Mouse (Mus musculus): ENCODE measurements around the gene Cnksr2. TPM values are rescaled to one million over a fixed set of nuclear protein-coding genes. Genes with fewer than 3 reads are reported as not detected.

Cnksr2 gene
- 0.06 TPM in 1 of 2 replicates, not detected in the other for polyA plus RNA-seq (2012; rRNA removed)

DNA sequence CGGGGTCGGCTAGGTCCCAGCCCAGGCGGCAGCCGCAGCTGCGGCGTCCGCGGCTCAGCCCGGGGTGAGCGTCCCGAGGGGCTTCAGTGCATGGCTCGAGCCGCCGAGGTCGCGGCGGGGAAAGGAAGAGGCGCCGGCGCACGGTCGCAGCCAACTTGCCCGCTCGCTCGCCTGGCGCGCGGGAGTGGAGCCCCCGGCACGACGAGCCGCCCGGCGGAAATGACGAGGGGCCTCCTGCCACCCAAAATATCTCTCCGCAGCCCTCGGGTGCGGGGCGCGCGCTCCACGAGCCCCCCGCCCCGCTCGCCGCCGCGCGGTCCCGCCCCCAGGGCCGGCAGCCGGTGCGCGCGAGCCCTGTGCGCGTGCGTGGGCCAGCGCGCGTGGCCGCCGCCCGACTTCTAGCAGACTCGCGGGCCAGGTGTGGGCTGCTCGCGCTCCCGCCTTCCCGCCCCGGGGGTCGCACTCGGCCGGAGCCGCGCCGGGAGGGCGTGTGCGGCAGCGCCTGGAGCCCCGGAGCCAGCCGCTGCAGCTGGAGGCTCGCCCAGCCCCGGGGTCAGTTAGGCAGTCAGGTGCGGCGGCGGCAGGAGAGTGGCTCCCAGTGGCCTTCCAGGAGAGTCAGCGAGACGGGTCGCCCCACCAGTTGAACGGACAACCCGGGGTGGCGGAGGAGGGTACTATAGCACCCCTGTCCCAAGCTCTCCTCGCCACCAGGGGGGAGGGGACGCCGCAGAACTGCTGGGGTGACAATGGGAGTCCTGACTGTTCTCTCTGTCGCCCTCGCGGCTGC, at the start of gene Cnksr2:
Gene Cnksr2, minus strand, starts transcription at position 238 of the 787 bp plus-strand sequence.
- H3K36me3 ChIP-seq (ENCODE audit: control insufficient read depth, insufficient read depth, low read length): no peaks in the 10 kb centered on the region
- WGBS: 18% methylated on average over 85 of the region's 99 CpGs
- no peaks in the 10 kb centered on the region for H3K4me1 ChIP-seq (ENCODE audit: control insufficient read depth, insufficient read depth, insufficient read length, low read length)
- H3K27ac ChIP-seq (ENCODE audit: insufficient read depth, low read depth, low read length): no peak within 1 kb of the TSS
- no peak for TF ChIP-seq CTCF (IDR thresholded peaks at IDR 0.05; ENCODE audit: extremely low read depth, insufficient read length, insufficient replicate concordance, low read depth, low read length)
- no peak for TF ChIP-seq POLR2A (IDR thresholded peaks at IDR 0.05; ENCODE audit: low read depth, low read length)
- peaks cover 8% of the 10 kb centered on the region; the same call in 1 of the 2 replicates for H3K27me3 ChIP-seq (ENCODE audit: control insufficient read depth, insufficient read depth, low read length)
- H3K4me3 ChIP-seq (ENCODE audit: low read depth, low read length): peak within 1 kb of the TSS; percentile 54

DNA sequence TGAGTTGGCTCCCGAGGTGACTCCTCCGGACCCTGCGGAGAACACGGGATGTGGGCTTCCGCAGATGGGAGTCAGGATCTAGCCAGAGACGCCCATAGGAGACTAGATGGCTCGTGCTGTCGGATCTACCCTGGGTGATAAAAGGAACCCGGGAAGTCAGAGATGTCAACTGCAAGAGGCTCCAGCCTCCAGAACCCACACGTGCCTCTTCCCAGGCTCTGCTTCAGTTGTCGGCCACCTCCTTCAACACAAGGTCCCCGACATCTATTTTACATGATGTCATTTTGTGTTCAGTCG, 698 bp upstream of the Cnksr2 start:
- Histone ChIP-seq H3K36me3 (ENCODE audit: control insufficient read depth, insufficient read depth, low read length) (no peaks in the 10 kb centered on the region), H3K27ac (ENCODE audit: insufficient read depth, low read depth, low read length) (no peak overlapping the region), H3K4me3 (ENCODE audit: low read depth, low read length) (peak overlapping the region; percentile 54), H3K4me1 (ENCODE audit: control insufficient read depth, insufficient read depth, insufficient read length, low read length) (no peaks in the 10 kb centered on the region), H3K27me3 (ENCODE audit: control insufficient read depth, insufficient read depth, low read length) (peaks cover 8% of the 10 kb centered on the region; the same call in 1 of the 2 replicates)
- TF ChIP-seq POLR2A (IDR thresholded peaks at IDR 0.05; ENCODE audit: low read depth, low read length) (no peak), CTCF (IDR thresholded peaks at IDR 0.05; ENCODE audit: extremely low read depth, insufficient read length, insufficient replicate concordance, low read depth, low read length) (no peak)
- WGBS: 22% methylated on average over 13 of the region's 13 CpGs

DNA sequence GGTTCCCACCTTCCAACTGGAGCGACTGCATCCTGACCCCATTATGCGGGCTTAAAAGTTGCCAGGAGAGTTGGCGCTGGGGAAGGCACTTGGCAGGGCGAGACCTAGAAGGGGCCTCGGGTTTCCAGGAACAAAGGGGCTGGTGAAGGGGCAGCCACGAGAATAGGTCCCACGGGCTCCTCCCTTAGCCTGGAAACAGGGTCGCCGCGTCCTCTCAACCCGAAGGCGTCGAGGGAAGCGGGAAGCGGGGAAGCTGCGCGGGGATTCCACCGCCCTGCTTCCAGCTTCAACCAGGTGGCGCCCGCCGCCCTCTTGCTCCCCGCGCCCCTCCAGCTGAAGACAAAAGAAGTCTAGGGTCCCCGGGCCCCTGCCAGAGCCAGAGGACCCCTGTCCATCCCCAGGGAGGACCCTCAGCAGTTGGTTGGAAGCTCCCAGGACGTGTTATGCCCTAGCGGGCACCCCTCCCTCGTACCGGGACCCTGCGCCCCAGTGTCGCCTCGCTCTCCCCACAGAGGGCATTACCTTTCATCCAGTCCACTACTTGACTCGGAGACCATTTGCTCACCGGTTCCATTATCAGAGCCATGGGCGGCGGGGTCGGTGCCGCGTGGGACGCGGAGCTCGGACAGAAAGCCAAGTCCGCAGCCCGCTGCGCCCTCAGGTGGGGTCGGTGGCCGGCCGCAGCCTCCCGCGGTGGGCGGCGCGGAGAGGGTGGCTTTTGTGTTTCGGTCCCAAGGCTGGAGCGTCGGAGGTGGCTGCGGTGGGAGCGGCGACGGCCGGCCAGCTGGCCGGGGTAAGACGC, 638 bp downstream of the Cnksr2 start:
- peak overlapping the region; percentile 54 for H3K4me3 ChIP-seq (ENCODE audit: low read depth, low read length)
- H3K36me3 ChIP-seq (ENCODE audit: control insufficient read depth, insufficient read depth, low read length): no peaks in the 10 kb centered on the region
- no peak overlapping the region for H3K27ac ChIP-seq (ENCODE audit: insufficient read depth, low read depth, low read length)
- peaks cover 8% of the 10 kb centered on the region; the same call in 1 of the 2 replicates for H3K27me3 ChIP-seq (ENCODE audit: control insufficient read depth, insufficient read depth, low read length)
- WGBS: 15% methylated on average over 49 of the region's 62 CpGs
- H3K4me1 ChIP-seq (ENCODE audit: control insufficient read depth, insufficient read depth, insufficient read length, low read length): no peaks in the 10 kb centered on the region
- TF ChIP-seq CTCF (IDR thresholded peaks at IDR 0.05; ENCODE audit: extremely low read depth, insufficient read length, insufficient replicate concordance, low read depth, low read length): no peak
- no peak for TF ChIP-seq POLR2A (IDR thresholded peaks at IDR 0.05; ENCODE audit: low read depth, low read length)

DNA sequence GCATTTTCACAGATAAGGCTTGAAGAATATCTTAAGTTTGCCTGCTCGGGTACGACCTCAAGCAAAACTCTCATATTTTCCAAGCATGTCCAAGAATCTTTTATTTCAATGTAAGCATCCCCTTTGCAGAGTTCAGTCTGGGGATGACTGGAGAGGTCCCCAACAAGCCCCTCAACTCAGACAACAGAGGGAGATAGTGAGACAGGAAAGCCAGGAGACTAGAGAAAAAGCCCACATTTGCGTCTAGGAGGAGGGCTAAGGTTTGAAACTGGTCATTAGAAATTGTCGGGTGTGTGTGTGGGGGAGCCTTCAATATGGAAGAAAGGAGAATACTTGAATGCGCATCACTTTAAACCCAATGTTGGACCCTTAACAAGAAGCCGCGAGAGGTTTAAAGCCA, 1.4 kb downstream of the Cnksr2 start:
- H3K4me1 ChIP-seq (ENCODE audit: control insufficient read depth, insufficient read depth, insufficient read length, low read length): no peaks in the 10 kb centered on the region
- 16% methylated on average over 7 of the region's 7 CpGs for WGBS
- TF ChIP-seq CTCF (IDR thresholded peaks at IDR 0.05; ENCODE audit: extremely low read depth, insufficient read length, insufficient replicate concordance, low read depth, low read length) (no peak), POLR2A (IDR thresholded peaks at IDR 0.05; ENCODE audit: low read depth, low read length) (no peak)
- no peak overlapping the region for H3K27ac ChIP-seq (ENCODE audit: insufficient read depth, low read depth, low read length)
- H3K27me3 ChIP-seq (ENCODE audit: control insufficient read depth, insufficient read depth, low read length): peaks cover 8% of the 10 kb centered on the region; the same call in 1 of the 2 replicates
- no peaks in the 10 kb centered on the region for H3K36me3 ChIP-seq (ENCODE audit: control insufficient read depth, insufficient read depth, low read length)
- H3K4me3 ChIP-seq (ENCODE audit: low read depth, low read length): no peak overlapping the region

DNA sequence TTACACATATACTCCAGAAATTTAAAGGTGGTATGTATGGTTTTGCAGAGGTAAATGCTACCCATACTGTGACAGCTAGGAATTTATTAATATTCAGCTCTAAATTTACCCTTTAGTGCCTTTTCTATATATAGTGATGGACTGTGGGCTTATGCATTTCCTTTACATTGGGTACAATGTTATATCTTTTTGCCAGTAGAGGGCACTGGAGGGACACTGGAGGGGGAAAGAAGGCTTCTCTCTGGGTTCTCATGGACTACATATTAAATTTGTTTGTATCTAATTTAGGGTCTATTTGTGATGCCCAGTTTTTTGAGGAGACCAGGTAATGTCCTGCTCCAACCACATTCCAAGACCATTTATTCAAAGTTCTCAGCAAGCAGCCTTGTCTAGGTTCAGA, 91.4 kb downstream of the Cnksr2 start:
- Histone ChIP-seq H3K36me3 (ENCODE audit: control insufficient read depth, insufficient read depth, low read length) (no peaks in the 10 kb centered on the region), H3K4me3 (ENCODE audit: low read depth, low read length) (no peak overlapping the region), H3K27me3 (ENCODE audit: control insufficient read depth, insufficient read depth, low read length) (no peaks in the 10 kb centered on the region), H3K4me1 (ENCODE audit: control insufficient read depth, insufficient read depth, insufficient read length, low read length) (no peaks in the 10 kb centered on the region), H3K27ac (ENCODE audit: insufficient read depth, low read depth, low read length) (no peak overlapping the region)
- no peak for TF ChIP-seq CTCF (IDR thresholded peaks at IDR 0.05; ENCODE audit: extremely low read depth, insufficient read length, insufficient replicate concordance, low read depth, low read length)
- no peak for TF ChIP-seq POLR2A (IDR thresholded peaks at IDR 0.05; ENCODE audit: low read depth, low read length)

DNA sequence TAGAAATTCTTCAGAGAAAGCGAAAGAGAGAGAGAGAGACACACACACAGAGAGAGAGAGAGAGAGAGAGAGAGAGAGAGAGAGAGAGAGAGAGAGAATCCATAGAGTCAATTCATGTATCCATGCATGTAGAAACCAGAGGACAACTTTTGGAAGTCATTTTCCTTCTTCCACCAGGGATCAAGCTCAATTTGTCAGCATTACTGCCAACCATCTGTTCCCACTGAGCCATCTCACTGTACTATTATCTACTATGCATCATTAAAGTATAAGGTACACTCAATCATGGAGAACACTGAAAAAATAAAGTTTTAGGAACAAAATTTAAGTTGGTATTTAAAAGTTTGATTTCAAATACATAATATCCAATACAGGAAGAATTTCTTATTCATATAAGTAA, 93.8 kb downstream of the Cnksr2 start:
- Histone ChIP-seq H3K27ac (ENCODE audit: insufficient read depth, low read depth, low read length) (no peak overlapping the region), H3K4me1 (ENCODE audit: control insufficient read depth, insufficient read depth, insufficient read length, low read length) (no peaks in the 10 kb centered on the region), H3K36me3 (ENCODE audit: control insufficient read depth, insufficient read depth, low read length) (no peaks in the 10 kb centered on the region), H3K4me3 (ENCODE audit: low read depth, low read length) (no peak overlapping the region), H3K27me3 (ENCODE audit: control insufficient read depth, insufficient read depth, low read length) (no peaks in the 10 kb centered on the region)
- WGBS: 70% methylated on average over 1 of the region's 1 CpGs
- TF ChIP-seq POLR2A (IDR thresholded peaks at IDR 0.05; ENCODE audit: low read depth, low read length) (no peak), CTCF (IDR thresholded peaks at IDR 0.05; ENCODE audit: extremely low read depth, insufficient read length, insufficient replicate concordance, low read depth, low read length) (no peak)

DNA sequence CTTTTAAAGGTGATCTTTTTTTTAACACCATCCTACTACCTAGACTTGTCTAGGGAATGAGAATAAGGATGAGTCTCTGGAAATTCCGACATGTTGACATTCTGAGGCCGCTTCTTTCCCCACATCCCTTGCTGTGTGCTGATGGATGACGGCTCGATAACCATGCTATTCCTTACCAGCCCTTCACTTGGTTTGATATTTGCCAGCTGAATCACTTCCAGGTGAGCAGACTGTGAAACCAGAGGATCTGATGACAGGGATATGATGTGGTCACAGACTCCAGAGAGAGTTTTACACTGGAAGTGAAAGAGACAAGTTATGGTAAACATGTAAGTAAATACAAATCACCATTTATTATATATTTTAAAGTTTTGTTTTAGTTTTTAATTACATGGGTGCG, 98.0 kb downstream of the Cnksr2 start:
- no peak overlapping the region for H3K27ac ChIP-seq (ENCODE audit: insufficient read depth, low read depth, low read length)
- WGBS: 80% methylated on average over 5 of the region's 5 CpGs
- no peak overlapping the region for H3K4me3 ChIP-seq (ENCODE audit: low read depth, low read length)
- TF ChIP-seq CTCF (IDR thresholded peaks at IDR 0.05; ENCODE audit: extremely low read depth, insufficient read length, insufficient replicate concordance, low read depth, low read length) (no peak), POLR2A (IDR thresholded peaks at IDR 0.05; ENCODE audit: low read depth, low read length) (no peak)
- no peaks in the 10 kb centered on the region for H3K27me3 ChIP-seq (ENCODE audit: control insufficient read depth, insufficient read depth, low read length)
- H3K36me3 ChIP-seq (ENCODE audit: control insufficient read depth, insufficient read depth, low read length): no peaks in the 10 kb centered on the region
- no peaks in the 10 kb centered on the region for H3K4me1 ChIP-seq (ENCODE audit: control insufficient read depth, insufficient read depth, insufficient read length, low read length)
